Mouse (Mus musculus) inflammation-experienced regulatory T-cells, adult 6 months (primary cell): ENCODE measurements around the gene Calml4. TPM values are rescaled to one million over a fixed set of nuclear protein-coding genes. Genes with fewer than 3 reads are reported as not detected.
"Not testable (repeated sequence)": the region's sequence is repeated elsewhere in the genome, so short reads cannot be mapped to it uniquely, and the experiment has no call there.

Experiments
- ATAC-seq: one replicate; pipeline ENCODE4 v1.8.0; 2017
- polyA plus RNA-seq, 3 experiments: library from polyadenylated mRNA; unstranded; fragments of 100-300 nt; shearing (Covaris generic); gene quantifications; one replicate each; pipeline ENCODE4 v1.2.1; 2017

Calml4 gene
- under 1 TPM in 1 of 3 experiments, not detected in 2; 0.47 TPM for polyA plus RNA-seq

DNA sequence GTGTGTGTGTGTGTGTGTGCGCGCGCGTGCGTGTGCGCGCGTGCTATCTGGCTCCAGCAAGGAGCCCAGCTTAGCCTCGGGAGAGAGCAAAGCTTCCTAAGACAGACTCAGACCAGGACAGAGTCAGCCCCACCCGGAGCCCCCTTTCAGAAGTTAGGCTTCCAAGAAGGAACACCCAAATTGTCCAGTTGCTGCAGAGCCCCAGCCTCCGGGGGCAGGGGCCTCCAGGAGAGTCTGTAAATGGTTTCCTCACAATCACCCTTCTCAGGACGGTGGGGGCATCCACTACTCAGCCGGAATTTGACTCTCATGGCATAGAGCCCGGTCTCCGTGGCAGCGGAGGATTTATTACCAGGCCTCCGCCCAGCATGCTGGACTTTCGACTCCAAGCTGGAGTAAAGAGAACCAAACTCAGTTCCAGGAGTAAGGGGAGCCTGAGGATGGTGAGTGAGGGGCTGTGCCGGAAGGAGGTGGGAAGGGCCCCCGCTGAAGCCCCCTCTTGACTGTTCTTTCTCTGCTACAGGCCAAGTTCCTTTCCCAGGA lies at the start of gene Calml4:
Gene Calml4, plus strand, starts transcription at position 362 of the 543 bp plus-strand sequence.
- ATAC-seq, result no peak

DNA sequence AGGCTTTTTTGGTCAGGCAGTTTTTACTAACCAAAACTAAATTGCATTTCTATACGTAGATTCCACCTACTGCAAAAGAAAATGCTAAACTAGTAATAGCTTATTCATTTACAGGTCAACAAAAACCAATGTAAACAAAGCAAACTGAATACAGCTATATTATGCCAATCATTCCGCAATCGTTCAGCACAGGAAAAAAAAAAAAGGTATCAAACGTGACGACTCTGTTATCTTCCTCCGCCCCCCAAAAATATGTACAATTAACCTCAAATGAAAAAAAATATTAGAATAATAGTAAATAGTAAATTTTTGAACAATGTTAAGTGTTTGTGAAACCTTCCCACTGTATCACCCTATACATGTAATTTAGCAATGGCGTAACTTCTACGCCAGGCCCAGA lies 47.8 kb upstream of the Calml4 start:
- no peak for ATAC-seq

- peak; percentile 40 for ATAC-seq
These were observed 47.1 kb upstream of the Calml4 start for GRCm38 (mm10) chr9:62810543-62811515.

DNA sequence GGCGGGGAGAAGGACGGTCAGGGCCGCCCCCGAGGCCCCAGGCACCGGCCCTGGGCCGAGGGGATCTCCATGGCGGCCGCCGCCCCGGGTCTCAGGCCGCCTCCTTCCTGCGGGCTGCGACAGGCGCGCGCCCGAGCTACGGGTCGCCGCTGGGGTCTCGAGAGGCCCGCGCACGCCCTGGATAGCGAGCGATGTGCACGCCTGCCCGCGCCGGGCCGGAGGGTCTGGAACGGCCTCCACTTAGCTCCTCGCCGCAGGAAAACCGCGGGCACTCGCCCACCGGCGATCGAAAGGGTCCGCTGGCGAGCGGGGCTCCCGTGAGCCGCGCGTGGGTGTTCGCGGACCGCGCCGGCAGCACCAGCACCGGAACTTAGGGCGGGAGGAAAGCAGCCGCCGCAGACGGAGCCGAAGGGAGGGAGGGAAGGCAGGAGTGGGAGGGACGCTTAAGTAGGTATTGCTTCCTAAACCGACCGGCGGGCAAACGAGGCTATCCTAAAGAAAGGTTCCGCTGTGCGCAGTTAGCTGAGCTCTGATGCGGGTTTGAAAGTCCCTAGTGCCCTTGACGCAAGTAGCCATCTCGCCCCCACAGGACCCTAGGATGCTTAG lies 46.3 kb upstream of the Calml4 start, which contains the start of gene Fem1b:
Gene Fem1b, minus strand, starts transcription at position 419 of the 606 bp plus-strand sequence.
- peak; percentile 87 for ATAC-seq

- ATAC-seq, result no peak
These were observed 45.4 kb upstream of the Calml4 start for GRCm38 (mm10) chr9:62812216-62813049.

GRCm38 (mm10) chr9:62814751-62815150 lies 43.1 kb upstream of the Calml4 start:
- no peak for ATAC-seq

- ATAC-seq, result no peak
These were observed 41.4 kb upstream of the Calml4 start for GRCm38 (mm10) chr9:62816323-62817098.

- no peak for ATAC-seq
These were observed 40.7 kb upstream of the Calml4 start for GRCm38 (mm10) chr9:62817099-62817571.

GRCm38 (mm10) chr9:62817828-62818614 lies 39.9 kb upstream of the Calml4 start:
- ATAC-seq, result no peak

DNA sequence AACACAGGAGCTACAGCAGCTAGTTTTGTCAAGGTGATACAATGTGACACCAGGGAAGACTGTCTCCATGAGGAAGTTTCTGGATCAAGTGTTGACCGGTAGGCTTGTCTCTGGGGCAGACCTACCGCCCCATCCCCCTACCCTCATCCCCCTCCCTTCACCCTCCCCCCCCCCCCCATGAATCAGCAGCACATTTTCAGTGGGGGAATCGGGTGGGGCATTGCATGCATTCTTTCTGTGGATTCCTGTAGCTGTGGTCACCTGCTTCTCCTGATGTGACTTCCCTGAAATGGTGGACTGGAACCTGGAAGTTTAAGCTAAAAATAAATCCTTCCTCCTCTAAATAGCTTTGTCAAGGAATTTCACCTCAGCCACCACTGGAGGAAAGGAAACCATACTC lies 38.4 kb upstream of the Calml4 start:
- no peak for ATAC-seq

DNA sequence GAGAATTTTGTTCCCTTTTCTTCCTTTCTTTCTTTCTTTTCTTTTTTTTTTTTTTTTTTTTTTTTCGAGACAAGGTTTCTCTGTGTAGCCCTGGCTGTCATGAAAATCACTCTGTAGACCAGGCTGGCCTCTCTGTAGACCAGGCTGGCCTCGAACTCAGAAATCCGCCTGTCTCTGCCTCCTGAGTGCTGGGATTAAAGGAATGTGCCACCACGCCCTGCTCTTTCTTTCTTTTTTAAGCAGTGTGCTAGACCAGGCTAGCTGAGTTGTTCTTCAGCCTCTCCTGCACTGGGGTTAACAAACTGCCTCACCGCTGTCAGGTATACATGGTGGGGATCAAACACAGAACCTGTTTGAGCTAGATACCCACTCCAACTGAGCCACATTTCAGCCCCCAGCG lies 38.0 kb upstream of the Calml4 start:
- not testable (repeated sequence) for ATAC-seq

DNA sequence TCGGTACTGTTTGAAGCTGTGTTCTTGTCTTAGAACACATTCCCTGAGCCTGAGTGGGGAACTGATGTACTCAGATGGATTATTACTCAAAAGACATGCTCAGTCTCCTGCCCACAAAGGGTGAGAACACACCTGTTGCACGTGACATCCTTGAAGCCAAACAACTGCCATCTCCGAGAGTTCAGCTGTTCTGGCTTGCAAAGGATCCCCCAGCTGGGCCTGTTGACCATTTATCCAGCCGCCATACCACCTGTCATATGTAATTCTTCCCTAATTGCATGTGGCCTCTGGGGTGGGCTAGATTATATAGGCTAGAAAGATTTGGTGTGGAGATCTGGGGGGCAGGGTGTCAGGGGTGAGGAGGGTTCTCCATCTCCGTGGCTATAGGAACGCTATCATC lies 37.1 kb upstream of the Calml4 start:
- ATAC-seq, result no peak

DNA sequence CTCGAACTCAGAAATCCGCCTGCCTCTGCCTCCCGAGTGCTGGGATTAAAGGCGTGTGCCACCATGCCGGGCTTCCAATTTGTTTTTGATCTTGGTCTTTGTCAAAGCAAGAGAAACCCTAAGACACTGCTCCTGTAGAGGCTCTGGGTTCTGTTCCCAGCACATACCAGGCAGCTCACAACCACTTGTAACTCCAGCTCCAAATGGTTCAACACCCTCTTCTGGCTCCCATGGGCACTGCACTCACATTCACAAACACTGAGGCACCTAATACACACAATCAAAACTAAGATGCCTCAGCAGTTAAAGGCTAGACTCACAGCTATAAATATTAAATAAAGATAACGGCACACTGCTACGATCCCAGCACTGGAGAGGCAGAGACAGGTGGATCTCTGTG lies 36.1 kb upstream of the Calml4 start:
- ATAC-seq, result no peak

DNA sequence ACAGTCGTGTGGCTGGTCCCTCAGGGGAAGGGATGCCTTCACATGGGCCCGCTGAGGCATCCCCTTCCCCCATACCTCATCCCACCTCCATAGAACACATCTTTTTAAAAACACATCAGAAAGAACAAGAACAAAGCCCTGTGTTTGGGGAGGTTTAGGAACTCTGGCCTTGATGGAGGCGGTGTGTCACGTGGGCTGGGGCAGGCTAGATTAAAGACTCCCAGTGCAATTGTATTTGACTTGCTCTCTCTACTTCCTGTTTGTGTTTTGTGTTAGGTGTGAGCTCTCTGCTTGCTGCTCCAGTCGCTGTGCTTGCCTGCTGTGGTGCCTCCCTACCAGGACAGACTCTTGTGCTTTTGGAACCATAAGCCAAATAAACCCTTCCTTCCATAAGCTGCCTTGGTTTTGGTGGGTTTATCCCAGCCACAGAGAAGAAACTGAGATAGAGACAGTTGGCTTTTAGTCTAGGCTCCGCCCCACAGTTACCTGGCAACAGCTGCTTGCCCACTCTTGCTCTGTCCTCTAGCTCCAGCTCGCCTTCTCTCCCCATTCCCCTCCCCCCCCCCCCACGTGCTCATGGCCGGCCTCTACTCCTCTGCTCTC lies 32.0 kb upstream of the Calml4 start:
- ATAC-seq, result no peak

GRCm38 (mm10) chr9:62826456-62826855 lies 31.4 kb upstream of the Calml4 start:
- ATAC-seq, result no peak

GRCm38 (mm10) chr9:62827939-62828652 lies 29.8 kb upstream of the Calml4 start:
- ATAC-seq, result peak; percentile 29

DNA sequence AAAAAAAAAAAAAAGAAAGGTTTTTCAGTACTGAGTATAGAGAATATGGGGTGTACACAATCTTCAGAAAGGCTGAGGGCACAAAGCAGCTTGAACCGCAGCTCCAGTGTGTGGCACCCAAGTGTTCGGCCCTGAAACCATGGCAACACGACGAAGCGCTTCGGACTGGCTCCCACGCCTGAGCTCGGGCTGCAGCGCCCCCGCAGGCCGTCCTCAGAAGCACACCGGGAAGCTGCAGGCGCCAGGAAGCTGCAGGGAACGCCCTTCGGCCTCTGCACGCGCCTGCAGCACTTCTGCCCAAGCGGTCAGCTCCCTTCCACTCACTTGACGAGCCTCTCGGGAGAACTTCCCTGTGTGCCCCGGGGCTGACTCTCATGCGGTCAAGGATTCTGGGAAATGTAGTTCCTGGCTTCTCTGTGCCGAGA lies 29.2 kb upstream of the Calml4 start:
- ATAC-seq, result peak; percentile 92

DNA sequence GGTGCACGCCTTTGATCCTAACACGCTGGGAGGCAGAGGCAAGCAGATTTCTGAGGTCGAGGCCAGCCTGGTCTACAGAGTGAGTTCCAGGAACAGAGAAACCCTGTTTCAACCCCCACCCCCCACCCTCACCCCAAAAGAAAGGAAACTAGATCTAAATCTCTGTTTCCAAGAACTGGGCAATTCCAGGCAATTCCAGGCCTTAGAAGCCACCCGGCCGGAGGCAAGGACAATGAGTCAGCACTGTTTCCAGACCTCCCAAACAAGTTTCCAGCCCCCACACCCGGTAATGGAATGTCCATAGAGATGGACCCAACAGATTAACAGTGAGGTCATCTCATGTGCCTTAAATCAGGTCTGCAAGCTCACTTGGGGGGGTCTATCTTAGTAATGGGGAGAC lies 28.0 kb upstream of the Calml4 start:
- ATAC-seq, result no peak

DNA sequence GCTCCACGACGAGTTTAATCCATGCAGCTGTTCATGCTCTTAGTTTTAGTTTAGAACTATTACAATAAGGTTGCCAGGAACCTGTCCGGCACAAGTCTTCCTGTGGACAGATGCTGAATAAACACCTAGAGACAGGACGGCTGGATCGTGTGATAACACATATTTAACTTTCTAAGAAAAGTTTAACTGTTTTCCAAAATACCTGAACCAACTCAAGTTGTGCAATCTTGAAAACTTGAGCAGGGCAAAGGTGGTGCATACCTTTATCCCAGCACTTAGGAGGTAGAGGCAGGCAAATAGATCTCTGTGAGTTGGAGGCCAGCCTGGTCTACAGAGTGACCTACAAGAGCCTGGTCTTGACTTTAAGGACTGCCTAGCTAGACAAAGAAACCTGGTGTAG lies 23.0 kb upstream of the Calml4 start:
- ATAC-seq, result no peak
